Mouse (Mus musculus): ENCODE results near the gene Tagln.

Gene Tagln

GRCm38 (mm10) chr9:45946182-45946871 is 10.5 kb upstream of the Tagln start:
- no peak for DNase-seq (ENCODE audit: low read depth, low spot score)

- DNase-seq (ENCODE audit: low read depth, low spot score) = no peak
Measured at GRCm38 (mm10) chr9:45945721-45946120, 9.9 kb upstream of the Tagln start.

- no peak for DNase-seq (ENCODE audit: low read depth, low spot score)
Measured at GRCm38 (mm10) chr9:45944506-45945400, 8.9 kb upstream of the Tagln start.

GRCm38 (mm10) chr9:45943628-45944505 is 8.0 kb upstream of the Tagln start:
- no peak for DNase-seq (ENCODE audit: low read depth, low spot score)

GRCm38 (mm10) chr9:45942916-45943315 is 7.1 kb upstream of the Tagln start:
- DNase-seq (ENCODE audit: low read depth, low spot score) = no peak

- DNase-seq (ENCODE audit: low read depth, low spot score) = no peak
Measured at GRCm38 (mm10) chr9:45942464-45942863, 6.6 kb upstream of the Tagln start.

GRCm38 (mm10) chr9:45941329-45941888 is 5.6 kb upstream of the Tagln start:
- peak; percentile 74 for DNase-seq (ENCODE audit: low read depth, low spot score)

- no peak for DNase-seq (ENCODE audit: low read depth, low spot score)
Measured at GRCm38 (mm10) chr9:45939794-45940193, 3.9 kb upstream of the Tagln start.

- DNase-seq (ENCODE audit: low read depth, low spot score) = no peak
Measured at GRCm38 (mm10) chr9:45938952-45939637, 3.2 kb upstream of the Tagln start.

GRCm38 (mm10) chr9:45938088-45938487 is 2.2 kb upstream of the Tagln start:
- DNase-seq (ENCODE audit: low read depth, low spot score) = no peak

GRCm38 (mm10) chr9:45936883-45937282 is 1.0 kb upstream of the Tagln start:
- no peak for DNase-seq (ENCODE audit: low read depth, low spot score)

- DNase-seq (ENCODE audit: low read depth, low spot score) = no peak
Measured at GRCm38 (mm10) chr9:45932571-45933415, 3.1 kb downstream of the Tagln start.

- no peak for DNase-seq (ENCODE audit: low read depth, low spot score)
Measured at GRCm38 (mm10) chr9:45931958-45932357, 3.9 kb downstream of the Tagln start.

GRCm38 (mm10) chr9:45929285-45929684 is 6.6 kb downstream of the Tagln start:
- no peak for DNase-seq (ENCODE audit: low read depth, low spot score)

GRCm38 (mm10) chr9:45919895-45920294 is 16.0 kb downstream of the Tagln start:
- DNase-seq (ENCODE audit: low read depth, low spot score) = no peak

GRCm38 (mm10) chr9:45917041-45917934 is 18.6 kb downstream of the Tagln start:
- no peak for DNase-seq (ENCODE audit: low read depth, low spot score)

GRCm38 (mm10) chr9:45915659-45916058 is 20.2 kb downstream of the Tagln start:
- DNase-seq (ENCODE audit: low read depth, low spot score) = no peak

GRCm38 (mm10) chr9:45911673-45912072 is 24.2 kb downstream of the Tagln start:
- no peak for DNase-seq (ENCODE audit: low read depth, low spot score)

- no peak for DNase-seq (ENCODE audit: low read depth, low spot score)
Measured at GRCm38 (mm10) chr9:45910995-45911394, 24.9 kb downstream of the Tagln start.

All from WW6 (cell line).